Mouse (Mus musculus) thymus, adult 2 months (tissue): ENCODE data around the gene Carnmt1. TPM values are rescaled to one million over a fixed set of nuclear protein-coding genes. Genes with fewer than 3 reads are reported as not detected.
"Not testable (repeated sequence)": the region's sequence is repeated elsewhere in the genome, so short reads cannot be mapped to it uniquely, and the experiment has no call there.

Experiments used
- DNase-seq: peaks from one replicate; pipeline ENCODE4 v3.0.0; 2021
- H3K27ac ChIP-seq: fragments of 200-500 bp; 2 replicates; pipeline ENCODE4 v1.5.1; 2012; ENCODE audit warnings: low read length, control low read depth; ENCODE audit not compliant: control insufficient read depth, insufficient read depth
- H3K27me3 ChIP-seq: fragments of 200-500 bp; 2 replicates; pipeline ENCODE4 v1.6.1; 2012; ENCODE audit warnings: mild to moderate bottlenecking, low read length, moderate library complexity, mixed read lengths; ENCODE audit not compliant: control insufficient read depth, insufficient read depth
- H3K36me3 ChIP-seq: fragments of 200-500 bp; 2 replicates; pipeline ENCODE4 v1.6.1; 2012; ENCODE audit warnings: mild to moderate bottlenecking, low read length, moderate library complexity; ENCODE audit not compliant: control insufficient read depth, insufficient read depth
- H3K4me1 ChIP-seq: fragments of 200-500 bp; replicated peaks from 2 replicates; pipeline ENCODE4 v1.6.1; 2012; ENCODE audit warnings: low read length; ENCODE audit not compliant: control insufficient read depth, insufficient read depth
- H3K4me3 ChIP-seq: fragments of 200-500 bp; 2 replicates; pipeline ENCODE4 v1.5.1; 2012; ENCODE audit warnings: mild to moderate bottlenecking, low read length, control low read depth, moderate library complexity; ENCODE audit not compliant: control insufficient read depth, insufficient read depth
- CTCF ChIP-seq: fragments of 200-500 bp; IDR thresholded peaks from 2 replicates; pipeline ENCODE4 v1.5.1; 2012; ENCODE audit warnings: mild to moderate bottlenecking, control low read depth, low read length, moderate library complexity, borderline replicate concordance; ENCODE audit not compliant: control insufficient read depth, poor library complexity, insufficient read depth; ENCODE audit errors: extremely low read depth
- POLR2A ChIP-seq: fragments of 200-500 bp; IDR thresholded peaks from 2 replicates; pipeline ENCODE4 v1.6.1; 2012; ENCODE audit warnings: mild to moderate bottlenecking, low read length, control low read depth, moderate library complexity; ENCODE audit not compliant: control insufficient read depth, poor library complexity, insufficient read depth; ENCODE audit errors: extremely low read depth
- WGBS: fragments of 180-500 bp; shearing (Covaris S2); methylation state at CpG from one replicate; pipeline ENCODE4 v1.1.7; 2018; 5-methylcytosine and 5-hydroxymethylcytosine counted together
- polyA plus RNA-seq: library from polyadenylated mRNA; depleted of rRNA; stranded (reverse); fragments of >200 nt; gene quantifications from 2 replicates; pipeline ENCODE4 v1.2.3, GENCODE M21; 2012

The Carnmt1 gene
- polyA plus RNA-seq, 1 experiment, result 6.6 TPM

DNA sequence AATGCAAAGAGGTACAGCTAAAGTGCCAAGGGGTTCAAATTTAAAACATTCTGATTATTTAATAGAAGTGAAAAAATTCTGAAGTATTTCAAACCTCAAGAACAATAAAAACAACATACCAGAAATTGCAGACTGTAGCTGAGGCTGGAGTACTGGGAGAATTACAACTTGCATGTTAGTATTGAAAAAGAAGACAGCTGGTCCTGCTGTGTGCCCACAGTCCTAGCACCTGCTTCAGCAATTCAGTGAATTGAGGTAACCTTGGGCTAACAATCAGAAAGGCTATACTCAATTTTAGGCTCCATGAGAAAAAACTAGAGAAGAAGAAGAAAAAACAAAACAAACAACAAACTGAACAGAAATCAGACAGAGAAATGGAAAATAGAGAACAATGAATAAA lies 37.5 kb downstream of the Carnmt1 start:
- Histone ChIP-seq H3K27ac (no peak overlapping the region), H3K27me3 (no peaks in the 10 kb centered on the region), H3K4me1 (no peaks in the 10 kb centered on the region), H3K36me3 (no peaks in the 10 kb centered on the region), H3K4me3 (no peak overlapping the region)
- TF ChIP-seq CTCF (no peak), POLR2A (no peak)
- no peak for DNase-seq

DNA sequence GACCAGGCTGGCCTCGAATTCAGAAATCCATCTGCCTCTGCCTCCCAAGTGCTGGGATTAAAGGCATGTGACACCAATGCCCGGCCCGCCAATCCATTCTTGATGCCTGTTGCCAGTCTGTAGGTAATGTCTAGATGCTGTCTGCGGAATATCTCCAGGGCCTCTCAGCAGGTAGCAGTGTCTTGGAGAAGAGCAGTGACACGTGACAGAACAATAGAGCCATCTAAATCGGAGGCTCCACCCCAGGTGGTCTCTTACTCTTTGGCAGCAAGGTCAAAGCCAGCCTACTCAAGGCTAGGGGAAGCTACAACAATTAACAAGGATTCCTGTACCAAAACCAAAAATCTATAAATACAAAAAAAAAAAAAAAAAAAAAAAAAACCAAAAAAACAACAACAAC lies 40.3 kb downstream of the Carnmt1 start:
- no peaks in the 10 kb centered on the region for H3K36me3 ChIP-seq
- WGBS, result 92% methylated on average over 6 of the region's 6 CpGs
- H3K27me3 ChIP-seq, result no peaks in the 10 kb centered on the region
- H3K27ac ChIP-seq, result no peak overlapping the region
- peaks cover 11% of the 10 kb centered on the region for H3K4me1 ChIP-seq
- TF ChIP-seq CTCF (no peak), POLR2A (no peak)
- no peak for DNase-seq
- no peak overlapping the region for H3K4me3 ChIP-seq

DNA sequence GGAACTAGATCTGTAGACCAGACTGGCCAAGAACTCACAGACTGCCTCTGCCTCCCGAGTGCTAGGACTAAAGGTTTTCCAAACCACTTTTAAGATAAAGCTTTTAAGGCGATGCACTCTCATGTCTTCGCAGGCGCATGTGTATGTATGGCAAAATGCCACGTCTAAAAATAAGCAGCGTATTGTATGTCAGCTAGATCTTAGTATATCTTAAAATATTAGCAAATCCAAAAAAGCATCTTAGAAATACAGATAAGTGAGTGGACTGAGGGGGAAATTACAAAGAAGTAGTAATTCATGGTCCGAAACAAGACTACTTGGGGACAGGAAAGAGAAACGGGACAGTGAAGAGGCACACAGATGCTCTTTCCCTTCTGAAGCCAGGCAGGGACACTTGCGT lies 41.0 kb downstream of the Carnmt1 start:
- Histone ChIP-seq H3K27ac (no peak overlapping the region), H3K4me3 (no peak overlapping the region), H3K4me1 (peaks cover 11% of the 10 kb centered on the region), H3K27me3 (no peaks in the 10 kb centered on the region), H3K36me3 (no peaks in the 10 kb centered on the region)
- WGBS, result 94% methylated on average over 9 of the region's 9 CpGs
- no peak for TF ChIP-seq CTCF
- no peak for TF ChIP-seq POLR2A
- DNase-seq, result no peak

DNA sequence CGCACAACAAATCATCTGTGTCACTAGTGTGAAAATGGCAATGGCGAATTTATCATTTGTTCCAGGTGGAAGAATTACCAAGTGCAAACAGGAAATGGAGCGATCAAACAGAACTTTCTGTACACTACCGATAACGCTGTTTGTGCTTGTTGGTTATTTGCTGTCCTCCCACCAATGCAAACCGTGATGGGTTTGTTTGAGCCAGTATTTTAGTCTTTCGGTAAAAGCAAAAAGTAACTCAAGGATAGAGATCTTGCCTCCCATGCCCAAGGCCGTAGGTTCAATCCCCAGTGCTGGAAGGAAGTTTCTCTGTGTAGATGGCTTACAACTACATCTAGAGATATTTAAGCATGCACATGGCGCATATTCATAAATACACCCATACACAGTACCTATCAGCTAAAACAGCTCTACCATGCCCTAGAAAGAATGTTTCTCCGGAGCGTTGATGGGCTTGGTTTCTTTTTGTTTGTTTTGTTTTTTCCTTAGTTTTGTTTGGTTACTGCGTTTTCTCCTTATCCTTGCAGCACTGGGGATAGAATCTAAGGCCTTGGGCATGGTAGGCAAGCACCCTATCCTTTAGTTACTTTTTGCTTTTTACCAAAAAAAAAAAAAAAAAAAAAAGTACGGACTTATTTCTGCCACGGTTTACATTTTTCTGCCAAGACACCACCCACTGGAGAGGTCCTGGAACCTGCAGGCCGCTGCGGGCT lies 41.7 kb downstream of the Carnmt1 start:
- TF ChIP-seq POLR2A (no peak), CTCF (no peak)
- Histone ChIP-seq H3K27me3 (no peaks in the 10 kb centered on the region), H3K4me1 (peaks cover 11% of the 10 kb centered on the region), H3K4me3 (peak overlapping the region; percentile 42), H3K27ac (peak overlapping the region; percentile 45), H3K36me3 (no peaks in the 10 kb centered on the region)
- no peak for DNase-seq
- WGBS, result 56% methylated on average over 16 of the region's 16 CpGs

DNA sequence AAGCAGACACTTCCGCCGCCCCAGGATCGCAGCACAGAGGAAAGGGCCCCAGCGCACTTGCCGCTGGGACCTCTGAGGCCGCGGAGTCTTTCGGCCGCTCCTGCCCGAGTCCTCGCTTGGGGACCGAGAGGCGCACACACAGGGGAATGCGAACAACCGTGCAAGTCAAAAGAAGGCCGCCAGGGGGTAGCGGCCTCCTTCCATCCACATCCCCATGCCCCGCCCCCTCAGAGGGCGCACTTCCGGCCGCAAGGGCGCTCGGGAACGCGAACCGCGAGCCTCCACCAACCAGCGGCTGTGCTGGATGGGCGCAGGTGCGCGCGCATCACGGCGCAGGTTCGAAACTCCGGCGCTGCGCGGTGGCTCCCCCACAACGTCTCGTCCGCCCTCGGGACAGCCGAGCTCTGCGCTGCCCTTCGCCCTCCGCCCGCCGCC lies 42.3 kb downstream of the Carnmt1 start, which contains the start of gene D030056L22Rik:
Gene D030056L22Rik (plus strand): TSS at position 328 of the 435 bp plus-strand sequence.
- peak within 1 kb of the TSS; percentile 50 for H3K4me3 ChIP-seq
- H3K4me1 ChIP-seq, result peaks cover 11% of the 10 kb centered on the region
- under 1% methylated on average over 49 of the region's 49 CpGs for WGBS
- H3K27me3 ChIP-seq, result no peaks in the 10 kb centered on the region
- H3K36me3 ChIP-seq, result peaks cover 1% of the 10 kb centered on the region; the same call in 1 of the 2 replicates
- TF ChIP-seq CTCF (peak; percentile 87; the same call in 1 of the 2 replicates), POLR2A (peak; percentile 54; the same call in 1 of the 2 replicates)
- peak; percentile 99 for DNase-seq
- H3K27ac ChIP-seq, result peak within 1 kb of the TSS; percentile 45

DNA sequence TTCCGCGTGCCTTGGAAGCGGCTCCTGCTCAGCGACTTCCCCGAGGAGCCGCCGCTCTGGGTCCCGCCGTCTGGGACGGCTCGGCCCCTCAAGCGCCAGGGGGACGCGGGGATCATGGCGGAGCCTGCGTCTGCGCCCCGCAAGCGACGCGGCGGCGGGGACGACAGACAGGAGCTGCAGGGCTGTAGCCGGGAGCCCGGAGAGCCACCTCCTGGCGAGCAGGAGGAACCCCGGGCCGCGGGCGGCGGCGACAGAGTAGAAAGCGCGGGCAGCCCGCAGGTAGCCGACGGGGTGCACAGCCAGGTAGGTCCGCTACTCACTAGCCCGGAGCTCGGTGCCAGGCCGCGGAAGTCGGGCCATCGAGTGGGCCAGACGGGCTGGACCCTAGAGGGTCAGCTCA lies 42.8 kb downstream of the Carnmt1 start:
- 0 out of 2 replicates have a peak, but pooled peaks have one; percentile 36 for TF ChIP-seq CTCF
- not testable (repeated sequence) for H3K27me3 ChIP-seq, H3K27ac ChIP-seq, H3K36me3 ChIP-seq
- Histone ChIP-seq H3K4me1 (peaks cover 11% of the 10 kb centered on the region), H3K4me3 (peak overlapping the region; percentile 50)
- DNase-seq, result peak; percentile 65
- under 1% methylated on average over 46 of the region's 46 CpGs for WGBS

DNA sequence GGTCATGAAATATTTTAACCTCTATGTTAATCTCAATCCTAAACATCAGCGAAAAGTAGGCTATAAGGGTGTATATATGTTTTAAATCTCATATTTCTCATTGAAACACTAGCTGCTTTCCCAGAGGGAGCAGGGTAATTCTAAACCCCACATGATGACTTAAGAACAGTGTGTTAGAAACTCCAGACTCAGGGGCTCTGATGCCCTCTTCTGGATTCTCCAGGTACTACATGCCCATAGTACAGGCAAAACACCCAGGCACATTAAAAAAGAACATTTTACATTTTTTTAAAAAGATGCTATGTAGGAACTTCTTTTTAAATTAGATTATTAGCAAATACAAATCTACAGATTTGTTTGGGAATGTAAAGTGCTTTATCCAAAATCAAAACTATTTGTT lies 45.8 kb downstream of the Carnmt1 start:
- Histone ChIP-seq H3K4me1 (peaks cover 11% of the 10 kb centered on the region), H3K27ac (no peak overlapping the region), H3K36me3 (peaks cover 11% of the 10 kb centered on the region; the same call in 1 of the 2 replicates), H3K27me3 (no peaks in the 10 kb centered on the region), H3K4me3 (no peak overlapping the region)
- TF ChIP-seq POLR2A, result no peak
- no peak for TF ChIP-seq CTCF
- peak; percentile 70 for DNase-seq
- 45% methylated on average over 1 of the region's 1 CpGs for WGBS
